Mouse (Mus musculus) 3T3-L1 (cell line): ENCODE measurements around the gene Cyp4f14.
"Not testable (repeated sequence)": the region's sequence is repeated elsewhere in the genome, so short reads cannot be mapped to it uniquely, and the experiment has no call there.

Experiments used
- DNase-seq: peaks from one replicate; pipeline ENCODE4 v3.0.0-alpha.2; 2015; ENCODE audit warnings: low read depth, low spot score

Gene Cyp4f14

GRCm38 (mm10) chr17:32891239-32892180 lies 25.6 kb downstream of the Cyp4f14 start, which contains the start of gene Zfp870:
Zfp870 (minus strand) TSS chr17:32891642.
- peak; percentile 95 for DNase-seq

DNA sequence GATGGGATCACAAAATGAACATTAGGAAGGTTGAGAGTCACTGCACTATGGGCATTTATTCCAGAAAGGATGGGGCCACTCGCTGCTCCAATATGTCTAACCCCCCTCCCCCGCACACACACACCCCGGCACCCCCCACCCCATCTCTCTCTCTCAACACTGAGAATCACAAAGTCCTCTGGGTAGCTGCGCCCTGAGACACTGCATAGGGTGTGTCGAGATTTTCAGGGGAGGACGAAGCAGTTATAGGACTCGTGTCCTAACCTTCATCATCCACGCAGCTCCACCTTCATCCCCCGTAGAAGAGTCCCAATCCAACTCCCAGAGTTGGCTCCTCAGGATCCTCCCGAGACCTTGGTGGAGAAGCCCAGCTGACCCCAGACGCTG lies 26.3 kb downstream of the Cyp4f14 start:
- DNase-seq, result no peak

GRCm38 (mm10) chr17:32889611-32890010 lies 27.5 kb downstream of the Cyp4f14 start:
- DNase-seq, result no peak

- DNase-seq, result no peak
Observed at GRCm38 (mm10) chr17:32880320-32881218, 36.6 kb downstream of the Cyp4f14 start.

GRCm38 (mm10) chr17:32878773-32879172 lies 38.4 kb downstream of the Cyp4f14 start:
- DNase-seq, result no peak

DNA sequence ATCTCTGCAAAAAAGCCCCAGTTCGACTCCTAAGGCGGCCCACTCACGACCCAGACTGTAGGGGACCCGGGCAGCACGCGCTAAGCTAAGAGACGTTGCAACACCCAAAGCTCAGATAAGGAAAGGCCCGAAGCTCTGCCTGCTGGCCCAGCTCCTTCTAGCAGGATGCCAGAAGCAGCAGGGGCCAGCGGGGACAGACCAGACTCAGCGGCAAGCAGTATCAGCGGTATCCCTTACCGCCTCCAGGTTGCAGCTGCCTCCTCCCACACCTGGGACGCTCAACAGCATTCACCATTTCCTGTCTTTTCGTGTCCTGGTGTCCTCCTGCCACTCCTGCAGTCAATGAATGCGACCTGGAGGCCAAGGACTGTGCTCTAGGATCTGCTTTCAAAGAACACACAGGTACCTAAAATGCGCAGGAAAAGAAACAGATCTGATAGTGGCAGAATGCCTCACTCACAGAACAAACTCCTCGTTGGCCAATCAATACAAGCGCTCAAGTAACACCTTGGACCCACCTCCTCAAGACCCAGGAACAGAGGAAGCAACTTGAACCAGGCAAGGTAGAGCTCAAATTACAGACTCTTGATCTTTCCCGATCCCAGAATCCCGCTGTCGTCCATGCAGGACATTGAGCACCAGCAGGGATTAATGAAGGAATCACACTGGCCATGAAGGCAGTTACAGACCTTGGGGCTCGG lies 39.5 kb downstream of the Cyp4f14 start:
- DNase-seq, result no peak

- DNase-seq, result peak; percentile 21
Observed at GRCm38 (mm10) chr17:32872696-32873095, 44.4 kb downstream of the Cyp4f14 start.

- no peak for DNase-seq
Observed at GRCm38 (mm10) chr17:32872091-32872490, 45.1 kb downstream of the Cyp4f14 start.

DNA sequence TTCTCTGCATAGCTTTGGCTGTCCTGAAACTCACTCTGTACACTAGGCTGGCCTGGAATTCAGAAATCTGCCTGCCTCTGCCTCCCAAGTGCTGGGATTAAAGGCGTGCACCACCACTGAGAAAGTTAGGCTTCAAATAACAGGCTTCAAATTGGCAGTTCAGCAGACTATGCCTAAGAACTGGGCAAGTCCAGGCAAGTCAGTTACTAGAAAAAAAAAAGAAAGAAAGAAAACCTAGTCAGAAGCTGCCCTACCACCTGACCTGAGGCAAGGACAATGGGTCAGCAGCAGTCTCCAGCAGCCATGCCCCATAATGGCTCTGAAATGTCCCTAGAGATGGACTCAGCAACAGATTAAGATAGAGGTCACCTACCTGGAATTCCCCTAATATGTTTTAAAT lies 45.7 kb downstream of the Cyp4f14 start:
- DNase-seq, result no peak

DNA sequence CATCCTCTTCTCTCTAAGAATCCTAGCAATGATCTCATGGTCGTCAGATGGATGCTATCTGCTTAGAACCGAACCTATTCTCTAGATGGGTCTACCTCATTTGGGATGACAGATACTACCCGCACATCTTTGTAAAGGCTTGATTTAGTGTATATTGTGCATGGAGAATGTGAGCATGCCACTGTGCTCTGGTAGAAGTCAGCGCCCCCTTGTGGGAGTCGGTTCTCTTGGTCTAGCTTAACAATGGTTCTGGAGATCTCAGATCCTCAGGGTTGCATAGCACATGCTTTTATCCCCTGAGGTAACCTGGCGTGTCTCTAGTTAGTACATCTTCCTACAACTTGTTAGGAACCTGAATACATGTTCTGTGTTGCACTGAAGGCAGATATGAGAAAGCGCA lies 49.9 kb downstream of the Cyp4f14 start:
- DNase-seq, result not testable (repeated sequence)

- not testable (repeated sequence) for DNase-seq
Observed at GRCm38 (mm10) chr17:32856713-32857112, 60.4 kb downstream of the Cyp4f14 start.
